Mouse (Mus musculus) 3T3-L1 (cell line): Measurements from ENCODE around the gene Suclg2.
A peak's percentile ranks its signal among the peaks of the same experiment; 100 is the strongest.

Source experiments
- DNase-seq: peaks from one replicate; pipeline ENCODE4 v3.0.0-alpha.2; 2015; ENCODE audit warnings: low read depth, low spot score

Gene Suclg2

DNA sequence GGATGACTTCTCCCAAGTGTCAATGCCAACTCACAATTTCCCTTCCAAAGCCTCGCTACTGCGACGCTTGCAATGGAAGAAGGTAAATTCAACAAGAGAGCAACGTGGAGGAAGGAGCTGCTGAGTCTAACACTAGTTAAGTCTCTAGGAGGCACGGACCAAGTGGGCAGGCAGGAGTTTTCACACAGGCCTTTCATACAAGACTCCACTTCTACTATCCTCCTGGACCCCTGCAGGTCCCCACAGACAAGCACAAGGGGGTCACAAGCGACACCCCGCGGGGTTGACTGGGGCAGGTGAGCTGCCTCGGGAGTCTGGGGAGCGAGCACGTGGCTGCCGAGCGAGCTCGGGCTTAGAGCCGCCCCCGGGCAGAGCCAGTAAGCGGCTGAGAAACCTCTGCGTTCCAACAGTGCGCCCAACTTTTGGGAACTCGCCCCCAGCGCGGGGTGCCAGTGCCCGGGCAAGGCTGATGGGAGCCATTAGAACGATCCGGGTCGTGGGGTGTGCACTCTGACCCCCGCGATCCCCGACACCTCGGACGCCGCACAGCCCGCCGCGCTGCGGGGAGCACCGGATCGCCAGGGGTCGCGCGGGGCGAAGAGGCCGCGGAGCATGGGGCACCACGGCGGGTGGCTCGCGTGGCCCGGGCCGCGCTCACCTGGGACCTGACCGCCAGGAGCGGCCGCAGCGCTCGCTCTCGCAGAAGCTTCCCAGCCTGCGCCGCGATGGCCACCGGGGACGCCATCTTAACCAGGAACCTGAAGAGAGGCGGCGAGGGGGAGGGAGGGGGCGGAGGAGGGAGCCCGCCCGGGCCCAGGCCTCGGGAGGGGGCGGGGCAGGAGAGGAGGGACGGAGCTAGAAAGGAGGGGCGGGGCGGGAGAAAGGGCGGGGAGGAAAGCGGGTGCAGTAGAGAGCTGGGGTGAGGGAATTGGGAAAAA, at the start of gene Suclg2:
TSS of gene Suclg2 (minus strand) at position 770 of the 938 bp plus-strand sequence.
- peak; percentile 91 for DNase-seq

DNA sequence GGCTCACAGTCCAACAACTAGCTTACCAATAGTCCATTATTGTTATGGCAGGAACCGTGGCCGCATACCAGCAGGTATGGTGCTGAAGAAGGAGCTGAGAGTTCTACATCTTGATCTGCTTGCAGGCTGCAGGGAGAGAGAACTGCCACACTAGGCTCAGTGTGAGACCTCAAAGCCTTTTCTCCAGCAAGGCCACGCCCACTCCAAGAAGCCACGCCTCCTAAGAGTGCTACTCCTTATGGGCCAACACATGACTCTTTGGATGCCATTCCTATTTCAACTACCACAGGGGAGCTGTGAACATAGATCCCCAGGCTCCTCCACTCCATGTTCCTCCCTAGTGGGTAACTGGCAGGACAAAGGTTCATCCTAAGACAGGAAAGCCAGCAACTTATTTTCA, 48.0 kb upstream of the Suclg2 start:
- DNase-seq = peak; percentile 7

DNA sequence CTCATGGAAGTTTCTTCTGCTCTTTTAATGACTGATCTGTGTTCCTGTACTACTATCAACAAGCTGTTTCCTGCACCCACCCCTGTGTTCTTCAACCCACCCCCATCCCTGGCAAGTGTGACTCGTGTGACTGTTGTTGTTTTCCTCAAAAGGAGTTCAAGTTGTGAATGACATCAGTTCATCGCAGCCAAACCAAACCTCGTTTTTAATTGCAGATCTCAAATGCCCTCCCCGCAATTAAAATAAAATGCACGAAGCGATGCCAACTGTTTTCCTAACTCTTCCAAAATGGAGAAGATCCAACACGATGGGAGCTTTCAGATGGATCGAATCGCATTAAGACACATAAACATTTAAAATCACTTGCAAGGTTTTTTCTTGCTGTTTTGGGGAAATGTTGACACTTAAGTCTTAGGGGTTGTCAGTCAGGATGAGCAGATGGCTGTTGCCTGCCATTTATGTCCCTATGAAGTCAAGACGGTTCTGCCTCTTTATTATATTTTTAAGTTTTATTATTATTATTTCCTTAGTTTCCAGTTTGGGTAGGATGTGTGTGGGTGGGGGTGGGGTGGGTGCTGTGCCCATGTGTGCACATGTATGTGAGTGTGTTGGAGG, 41.1 kb upstream of the Suclg2 start:
- no peak for DNase-seq

DNA sequence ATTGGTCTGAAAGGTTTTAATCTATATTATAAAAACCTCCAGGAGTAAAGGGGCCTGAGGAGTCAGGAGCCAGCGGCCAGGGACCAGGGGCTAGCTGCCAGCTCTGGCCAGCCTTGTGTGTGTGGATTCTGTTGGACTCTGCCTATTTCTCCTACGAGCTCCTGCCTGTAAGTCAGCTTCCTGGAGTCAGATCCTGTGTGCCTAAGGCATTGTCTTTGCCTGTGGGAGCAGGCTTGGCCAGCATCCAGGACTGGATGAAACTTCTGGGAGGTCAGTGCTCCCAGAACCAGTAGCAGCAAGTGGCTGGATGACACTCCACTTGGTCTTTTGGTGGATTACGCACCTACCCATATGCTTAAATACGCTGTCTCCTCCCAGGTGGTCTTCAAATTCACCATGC, 23.8 kb upstream of the Suclg2 start:
- peak; percentile 7 for DNase-seq

DNA sequence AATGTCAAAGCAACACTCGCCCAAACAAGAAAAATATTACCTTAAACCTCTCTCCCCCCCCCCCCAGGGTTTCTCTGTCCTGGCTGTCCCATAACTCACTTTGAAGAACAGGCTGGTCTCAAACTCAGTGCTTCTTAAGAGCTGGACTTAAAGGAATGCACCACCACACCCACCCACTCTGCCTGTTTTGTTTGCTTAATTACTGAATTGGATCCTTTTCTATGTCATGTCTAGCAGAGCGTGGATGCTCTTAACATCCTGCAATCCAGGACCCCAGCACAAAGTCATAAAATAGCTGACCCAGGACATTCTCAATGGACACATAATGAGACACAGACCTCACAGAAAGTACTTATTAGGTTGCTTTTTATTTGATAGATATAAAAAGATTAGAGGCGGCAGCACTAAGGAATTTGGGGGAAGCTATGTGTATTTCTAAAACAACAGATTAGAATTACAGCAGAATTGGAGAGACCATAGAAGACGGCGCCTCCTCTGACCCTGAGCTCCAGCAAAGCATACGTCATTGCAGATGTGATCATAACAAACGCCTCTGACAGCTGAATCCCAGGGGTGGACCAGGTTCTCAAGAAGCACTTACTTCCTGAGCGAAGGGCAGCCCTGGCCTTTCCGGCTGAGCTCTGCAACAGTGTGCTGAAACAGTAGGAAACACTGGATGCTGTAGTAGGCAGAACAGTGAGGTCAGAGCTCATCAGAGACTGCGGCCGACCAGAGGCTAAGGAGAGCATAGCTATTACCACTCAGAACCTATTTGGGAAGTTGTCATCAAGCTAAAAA, 13.2 kb upstream of the Suclg2 start:
- no peak for DNase-seq

DNA sequence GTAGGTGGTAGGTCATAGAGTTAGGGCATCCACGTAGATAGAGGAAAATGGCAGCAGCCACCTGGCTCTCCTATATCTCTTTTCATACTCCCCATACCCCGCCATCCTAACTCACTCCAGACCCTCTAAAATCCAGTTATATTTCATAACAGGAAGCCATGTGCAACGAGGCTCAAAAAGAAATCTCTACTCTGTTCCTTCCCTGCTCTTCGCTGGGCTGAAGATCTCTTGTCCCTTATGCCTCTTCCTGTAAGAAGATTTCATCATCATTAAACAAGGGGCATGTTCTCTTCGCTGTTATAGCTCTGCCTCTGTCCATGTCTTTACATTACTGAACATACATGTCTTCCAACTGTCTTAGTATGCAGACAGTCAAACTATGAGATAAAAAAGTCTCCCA, 10.8 kb upstream of the Suclg2 start:
- no peak for DNase-seq

DNA sequence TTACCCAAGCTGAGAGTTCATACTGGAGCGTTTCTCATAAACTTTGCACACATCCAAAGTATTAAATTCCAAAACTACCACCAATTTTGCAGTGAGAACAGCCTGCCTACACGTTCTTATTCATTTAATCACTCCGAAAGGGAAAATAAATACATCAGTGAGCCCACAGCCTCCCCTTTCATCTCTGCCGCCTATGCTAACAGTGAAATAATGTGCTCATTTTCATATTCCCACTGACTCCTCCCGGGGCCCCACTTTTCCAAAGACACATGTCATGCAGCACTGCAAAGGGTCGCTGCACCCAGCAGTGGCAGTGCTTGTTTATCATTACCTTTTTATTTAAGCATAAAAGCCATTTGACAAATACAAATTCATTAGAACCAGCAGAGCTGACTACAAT, 6.7 kb upstream of the Suclg2 start:
- DNase-seq = no peak

DNA sequence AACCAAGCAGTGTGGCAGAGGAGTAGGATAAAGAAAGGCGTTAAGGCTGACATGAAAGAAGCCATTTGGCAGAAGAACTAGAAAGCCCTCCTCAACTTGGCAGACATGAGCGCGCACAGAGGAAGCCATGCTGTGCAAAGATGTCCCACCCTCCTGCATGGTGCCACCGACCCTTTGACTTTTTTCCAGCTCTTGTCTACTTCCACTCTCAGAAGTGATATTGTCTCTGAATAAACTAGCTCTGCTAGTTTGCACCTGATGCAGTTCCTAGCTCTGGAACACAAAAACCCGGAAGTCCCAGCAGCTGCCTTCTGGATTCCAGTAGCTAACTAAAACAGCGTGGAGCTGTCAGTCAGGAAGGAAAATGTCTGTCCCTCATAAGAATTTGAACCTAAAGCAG, 4.8 kb upstream of the Suclg2 start:
- DNase-seq = no peak

DNA sequence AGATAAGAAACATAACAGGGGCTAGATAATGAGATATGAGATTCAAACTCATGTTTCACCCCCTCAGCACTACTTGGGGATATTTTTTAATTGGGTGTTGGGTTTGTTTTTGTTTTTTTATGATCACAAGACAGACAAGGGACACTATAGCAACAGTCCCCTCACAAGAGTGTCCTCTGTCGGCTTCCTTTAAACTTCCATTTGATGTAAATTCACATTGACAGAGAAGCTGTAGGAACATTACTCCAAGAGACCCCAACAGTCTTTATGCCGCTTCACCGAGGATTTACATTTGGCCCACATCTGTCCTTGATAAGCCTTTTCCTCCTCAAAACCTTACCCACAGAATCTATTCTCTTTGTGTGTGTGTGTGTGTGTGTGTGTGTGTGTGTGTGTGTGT, 1.2 kb upstream of the Suclg2 start:
- DNase-seq = no peak

DNA sequence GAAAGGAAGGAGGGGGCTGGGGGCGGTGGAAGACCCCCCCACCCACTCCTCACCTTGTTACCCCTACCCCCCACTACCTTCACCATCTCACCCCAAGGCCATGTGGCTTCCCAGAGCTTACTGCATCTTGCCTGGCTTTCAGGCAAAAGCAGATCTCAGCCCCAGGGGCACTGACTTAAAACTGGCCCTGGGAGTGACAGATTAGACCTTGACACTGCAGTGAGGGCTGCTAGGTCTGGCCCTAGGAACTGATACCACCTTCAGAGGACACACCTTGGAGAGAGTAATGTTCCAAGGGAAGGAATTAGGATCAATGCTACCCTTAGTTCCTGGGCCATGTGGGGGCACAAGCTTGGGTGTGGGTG, 351 bp upstream of the Suclg2 start:
- DNase-seq = no peak

DNA sequence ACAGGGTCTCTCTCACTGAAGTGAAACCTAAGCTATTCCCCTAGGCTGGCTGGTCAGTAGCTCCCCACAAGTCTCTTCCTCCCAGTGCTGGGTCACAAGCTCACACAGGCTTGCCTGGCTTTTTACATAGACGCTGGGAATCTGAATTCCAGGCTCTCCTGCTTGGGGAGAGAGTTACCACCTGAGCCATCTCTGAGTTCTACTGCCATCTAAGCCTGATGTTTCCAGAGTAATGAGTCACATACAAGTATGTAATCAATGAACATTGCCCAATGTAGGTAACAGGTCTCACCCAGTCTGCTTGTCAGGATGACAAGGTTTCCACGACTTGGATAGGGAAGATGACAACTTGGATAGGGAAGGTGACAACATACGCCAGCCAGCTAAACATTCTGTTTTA, 1.5 kb downstream of the Suclg2 start:
- DNase-seq = peak; percentile 10

DNA sequence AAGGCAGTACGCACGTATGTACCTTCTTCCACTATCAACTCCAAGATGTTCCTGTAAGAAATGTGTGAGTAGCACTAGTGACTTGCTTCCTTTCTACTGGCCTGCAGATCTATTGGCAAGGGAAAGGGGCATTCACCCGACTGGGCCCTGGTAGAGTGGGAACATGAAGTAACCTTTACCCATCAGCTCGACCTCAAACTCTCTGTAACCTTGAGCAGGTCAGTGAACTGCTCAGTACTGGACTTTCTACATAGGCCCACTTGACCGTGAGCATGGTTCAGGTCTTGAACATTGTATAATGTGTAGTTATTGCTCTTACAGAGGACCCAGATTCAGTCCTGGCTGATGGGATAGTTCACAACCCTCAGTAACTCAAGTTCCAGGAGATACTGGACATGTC, 2.1 kb downstream of the Suclg2 start:
- no peak for DNase-seq

DNA sequence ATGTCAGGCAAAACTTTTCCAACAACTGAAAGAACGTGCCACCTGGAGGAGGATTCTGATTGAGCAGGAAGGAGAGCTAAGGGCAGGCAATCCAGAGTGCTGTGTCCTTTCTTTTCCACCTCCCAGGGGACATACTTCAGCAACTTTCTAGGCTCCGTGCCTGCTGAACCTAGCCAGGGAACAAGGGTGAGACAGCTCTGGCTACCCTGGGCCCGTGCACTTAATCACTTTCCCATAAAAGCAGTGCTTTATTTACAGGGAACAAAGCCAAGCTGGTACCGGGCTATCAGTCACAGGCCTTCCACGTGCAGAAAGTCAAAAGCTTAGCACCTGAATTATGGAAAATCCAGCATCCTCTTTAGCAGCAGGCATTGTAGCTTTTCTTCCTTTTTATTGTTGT, 5.4 kb downstream of the Suclg2 start:
- peak; percentile 25 for DNase-seq

DNA sequence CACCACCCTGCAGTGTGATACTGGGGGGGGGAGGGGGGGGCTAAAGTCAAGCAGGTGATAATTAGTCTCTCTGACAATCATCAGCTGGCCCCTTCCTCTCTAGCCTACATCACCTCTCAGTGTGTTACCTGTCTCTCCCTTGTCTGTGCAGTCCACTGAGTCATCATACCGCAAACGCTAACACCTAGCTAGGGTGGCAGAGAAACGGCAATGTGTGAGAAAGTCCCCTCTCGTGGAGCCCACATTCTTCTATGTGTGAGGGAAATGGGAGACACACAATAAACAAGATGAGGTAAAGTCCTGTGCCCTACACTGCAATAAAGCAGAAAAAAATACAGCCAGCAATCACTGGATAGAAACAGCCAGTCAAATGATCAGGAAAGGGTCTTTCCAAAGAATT, 6.5 kb downstream of the Suclg2 start:
- DNase-seq = no peak

DNA sequence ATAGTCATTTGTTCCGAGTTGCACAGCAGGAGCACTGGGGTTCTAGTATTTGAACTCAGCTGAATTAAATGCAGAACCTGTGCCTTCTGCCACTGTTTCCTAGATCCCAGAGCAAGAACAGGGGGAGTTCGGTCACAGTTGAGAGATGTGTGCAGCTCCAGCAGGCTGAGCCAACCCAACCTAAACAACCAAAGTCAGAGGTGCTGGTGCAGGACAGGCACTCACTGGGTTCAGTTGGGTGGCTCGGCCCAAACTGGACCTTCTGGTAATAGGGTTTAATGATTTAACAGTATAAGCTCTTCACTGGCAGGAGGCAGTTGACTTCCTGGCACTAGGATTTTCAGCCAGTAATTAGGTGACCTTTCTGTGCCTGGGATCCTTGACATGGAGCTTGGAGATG, 6.9 kb downstream of the Suclg2 start:
- DNase-seq = no peak

DNA sequence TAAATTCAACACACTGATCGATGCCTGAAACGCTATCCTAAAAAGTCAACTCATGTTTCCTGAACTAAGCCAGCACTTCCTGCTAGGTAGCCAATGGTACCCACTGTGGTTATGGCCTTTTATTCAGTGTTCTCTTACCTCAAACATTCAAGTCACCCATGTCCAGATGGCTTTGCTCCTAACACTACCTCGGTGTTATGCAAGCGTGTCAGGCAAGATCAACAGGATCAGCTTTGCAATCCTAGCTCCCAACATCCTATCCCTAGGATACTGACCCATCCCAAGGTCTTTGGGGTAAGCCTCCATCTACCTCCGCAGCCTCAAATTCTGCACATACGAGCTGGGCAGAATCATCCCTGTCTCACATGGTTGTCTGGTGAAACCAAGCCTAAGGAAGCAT, 7.7 kb downstream of the Suclg2 start:
- no peak for DNase-seq

DNA sequence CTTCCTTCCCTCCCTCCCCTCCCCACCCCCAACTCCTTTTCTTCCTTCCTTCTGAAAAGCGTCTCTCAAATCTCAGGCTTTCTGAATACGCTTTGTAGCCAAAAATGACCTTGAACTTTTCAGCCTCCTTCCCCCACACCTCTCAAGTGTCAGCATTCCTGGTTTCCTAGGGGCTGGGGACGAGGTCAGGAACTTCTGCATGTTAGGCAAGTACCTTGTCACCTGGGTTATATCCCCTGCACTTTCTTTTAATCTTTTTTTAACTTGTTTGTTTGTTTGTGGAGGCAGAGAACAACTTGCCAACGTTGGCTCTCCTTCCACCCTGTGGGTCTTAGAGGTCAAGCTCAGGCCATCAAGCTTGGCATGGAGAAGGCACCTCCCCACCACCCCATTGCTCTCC, 9.1 kb downstream of the Suclg2 start:
- no peak for DNase-seq

DNA sequence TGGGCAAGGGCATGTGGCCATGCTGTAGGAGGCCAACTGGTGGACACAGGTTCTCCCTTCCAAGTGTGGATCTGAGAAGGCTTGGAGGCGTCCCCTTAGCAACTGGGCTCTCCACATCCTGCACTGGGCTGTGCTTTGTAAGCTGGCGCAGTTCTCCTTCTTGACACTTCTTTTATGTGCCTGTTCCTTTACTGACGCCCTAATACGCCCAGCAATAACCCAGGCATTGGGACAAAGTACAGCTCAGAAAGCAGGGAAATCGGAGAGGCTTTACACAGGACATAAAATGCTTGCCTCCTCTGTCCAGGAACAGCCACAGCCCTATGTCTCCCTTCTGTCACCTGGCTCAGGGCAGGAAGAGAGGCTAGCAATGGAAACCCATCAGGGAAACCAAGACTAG, 9.5 kb downstream of the Suclg2 start:
- DNase-seq = no peak

DNA sequence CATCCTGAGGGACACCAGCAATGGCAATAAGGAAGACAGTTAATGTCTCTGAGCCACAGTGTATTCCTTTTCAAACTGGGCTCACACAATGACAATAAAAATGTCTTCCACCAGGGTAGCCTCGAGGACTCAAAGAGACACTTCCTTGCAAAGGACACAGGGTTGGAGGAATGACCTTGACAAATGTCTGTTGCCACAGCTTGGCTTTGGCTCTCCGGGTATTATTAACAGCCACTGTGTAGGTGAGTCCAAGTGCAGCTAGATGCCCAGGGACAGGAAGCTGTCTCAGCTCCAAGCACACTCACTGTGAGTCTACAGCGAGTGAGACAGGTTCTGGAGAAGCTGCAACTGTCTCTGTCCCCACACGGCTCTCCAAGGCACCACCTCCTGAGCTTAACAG, 14.0 kb downstream of the Suclg2 start:
- DNase-seq = no peak

DNA sequence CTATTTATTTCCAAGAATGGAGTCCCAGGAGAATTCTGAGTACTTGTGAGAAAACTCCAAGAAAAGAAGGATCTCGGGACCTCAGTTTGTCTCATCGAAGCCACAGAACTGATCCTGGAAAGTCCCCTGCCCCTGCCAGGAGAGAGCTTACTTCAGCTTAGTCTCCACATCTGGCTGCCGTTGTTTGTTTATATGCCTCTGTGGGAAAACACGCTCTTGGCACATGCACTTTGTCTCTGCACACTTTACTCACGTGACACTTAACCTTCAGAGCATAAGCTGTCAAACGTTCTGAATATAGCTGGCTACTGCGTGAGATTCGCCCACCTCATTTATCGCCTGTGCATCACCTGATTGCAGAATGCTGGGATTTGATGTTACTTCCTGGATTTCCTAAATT, 16.4 kb downstream of the Suclg2 start:
- DNase-seq = peak; percentile 15

DNA sequence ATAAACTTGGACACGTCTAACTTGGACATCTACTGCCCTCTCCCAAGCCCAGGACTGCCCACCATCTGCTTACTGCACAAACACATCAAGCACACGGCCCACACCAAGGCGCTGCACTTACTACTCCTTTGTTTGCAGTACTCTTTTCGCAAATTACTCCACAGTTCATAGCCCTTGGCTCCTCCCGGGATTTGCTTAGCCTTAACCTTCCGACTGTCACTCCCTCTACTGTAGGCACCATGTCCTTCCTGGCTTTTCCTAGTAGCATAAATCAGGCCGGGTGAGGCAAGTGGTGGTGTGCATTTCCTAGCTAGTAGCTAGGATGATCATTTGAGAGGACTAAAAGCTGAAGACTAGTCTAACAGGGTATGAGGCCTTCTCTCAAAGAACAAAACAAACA, 16.8 kb downstream of the Suclg2 start:
- DNase-seq = no peak

DNA sequence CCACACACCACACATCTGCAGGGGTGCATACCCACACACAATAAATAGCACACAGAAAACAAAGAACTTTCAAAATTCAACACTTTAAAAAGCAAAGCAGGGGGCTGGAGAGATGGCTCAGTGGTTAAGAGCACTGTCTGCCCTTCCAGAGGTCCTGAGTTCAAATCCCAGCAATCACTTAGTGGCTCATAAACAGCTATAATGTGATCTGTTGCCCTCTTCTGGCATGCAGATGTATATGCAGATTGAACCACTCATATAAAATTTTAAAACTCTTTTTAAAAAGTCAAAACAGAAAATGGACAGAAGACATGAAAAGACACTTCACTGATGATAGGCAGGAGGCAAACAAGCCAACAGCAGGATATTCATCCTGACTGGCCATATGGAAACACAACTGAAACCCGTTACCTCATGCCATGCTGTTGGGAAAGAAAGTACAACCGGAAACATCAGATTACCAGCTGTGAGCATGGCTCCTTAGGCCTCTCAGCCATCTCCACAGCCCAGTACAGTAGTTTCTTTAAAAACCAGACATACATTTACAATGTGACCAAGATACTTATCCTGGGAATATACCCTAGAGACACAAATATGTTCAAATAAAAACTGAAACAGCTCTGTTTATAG, 17.5 kb downstream of the Suclg2 start:
- peak; percentile 14 for DNase-seq
